Mouse (Mus musculus) olfactory bulb, adult 2 months (tissue): ENCODE results near the gene Tmem8b. TPM values are rescaled to one million over a fixed set of nuclear protein-coding genes. Genes with fewer than 3 reads are reported as not detected.

Experiments used
- H3K27ac ChIP-seq: fragments of 200-500 bp; 2 replicates; pipeline ENCODE4 v1.5.1; 2012; ENCODE audit warnings: low read depth, low read length; ENCODE audit not compliant: insufficient read depth
- H3K4me1 ChIP-seq: fragments of 200-500 bp; 2 replicates; pipeline ENCODE4 v1.6.1; 2012; ENCODE audit warnings: low read length; ENCODE audit not compliant: control insufficient read depth, insufficient read depth
- H3K4me3 ChIP-seq: fragments of 200-500 bp; 2 replicates; pipeline ENCODE4 v1.5.1; 2012; ENCODE audit warnings: mild to moderate bottlenecking, low read depth, low read length, moderate library complexity; ENCODE audit not compliant: insufficient read depth
- CTCF ChIP-seq: fragments of 200-500 bp; IDR thresholded peaks from 2 replicates; pipeline ENCODE4 v1.5.1; 2012; ENCODE audit warnings: low read depth, mild to moderate bottlenecking, low read length, moderate library complexity; ENCODE audit not compliant: insufficient read depth
- POLR2A ChIP-seq: fragments of 200-500 bp; IDR thresholded peaks from 2 replicates; pipeline ENCODE4 v1.6.1; 2012; ENCODE audit warnings: mild to moderate bottlenecking, low read depth, low read length, moderate library complexity; ENCODE audit not compliant: insufficient read depth
- WGBS: fragments of 180-500 bp; shearing (Covaris S2); methylation state at CpG from one replicate; pipeline ENCODE4 v1.1.7; 2018; 5-methylcytosine and 5-hydroxymethylcytosine counted together
- polyA plus RNA-seq: library from polyadenylated mRNA; stranded (reverse); fragments of >200 nt; gene quantifications from 2 replicates; pipeline ENCODE4 v1.2.4, GENCODE M21; 2012; ENCODE audit warnings: low replicate concordance; ENCODE audit not compliant: missing spikeins, insufficient read depth, insufficient read length

Gene Tmem8b
- polyA plus RNA-seq, 1 experiment = not detected

DNA sequence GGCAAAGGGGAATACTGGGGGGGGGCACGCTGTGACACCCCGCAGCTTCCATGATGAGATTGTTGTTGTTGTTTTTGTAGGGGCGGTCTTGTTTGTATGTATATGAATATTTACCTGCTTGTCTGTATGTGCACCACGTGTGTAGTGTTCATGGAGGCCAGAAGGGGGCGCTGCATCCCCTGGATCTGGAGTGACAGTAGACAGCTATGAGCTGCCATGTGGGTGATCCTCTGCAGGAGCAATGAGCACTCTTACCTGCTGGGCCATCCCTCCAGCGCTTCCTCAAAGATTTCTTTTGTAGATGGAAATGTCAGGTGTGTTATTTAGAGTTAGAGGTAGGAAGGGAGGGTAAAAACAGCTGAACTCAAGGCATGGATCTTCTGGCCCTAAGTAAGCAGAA is 34.7 kb downstream of the Tmem8b start:
- 81% methylated on average over 6 of the region's 6 CpGs for WGBS
- TF ChIP-seq POLR2A = no peak
- no peak for TF ChIP-seq CTCF
- Histone ChIP-seq H3K4me1 (no peaks in the 10 kb centered on the region; the same call in 1 of the 2 replicates), H3K27ac (no peak overlapping the region), H3K4me3 (no peak overlapping the region)

- 74% methylated on average over 8 of the region's 8 CpGs for WGBS
- Histone ChIP-seq H3K4me1 (no peaks in the 10 kb centered on the region; the same call in 1 of the 2 replicates), H3K27ac (no peak overlapping the region), H3K4me3 (no peak overlapping the region)
- no peak for TF ChIP-seq POLR2A
- no peak for TF ChIP-seq CTCF
These were observed 35.1 kb downstream of the Tmem8b start for GRCm38 (mm10) chr4:43703851-43704250.

- Histone ChIP-seq H3K27ac (no peak overlapping the region), H3K4me3 (no peak overlapping the region), H3K4me1 (no peaks in the 10 kb centered on the region; the same call in 1 of the 2 replicates)
- no peak for TF ChIP-seq CTCF
- TF ChIP-seq POLR2A = no peak
- WGBS = 89% methylated on average over 13 of the region's 13 CpGs
These were observed 37.2 kb downstream of the Tmem8b start for GRCm38 (mm10) chr4:43705991-43706390.

GRCm38 (mm10) chr4:43709869-43710268 is 41.1 kb downstream of the Tmem8b start, which contains the start of gene Olfr71:
Gene Olfr71 (minus strand): TSS chr4:43710255.
- no peak within 1 kb of the TSS for H3K27ac ChIP-seq
- no peak within 1 kb of the TSS for H3K4me3 ChIP-seq
- 57% methylated on average over 6 of the region's 6 CpGs for WGBS
- no peaks in the 10 kb centered on the region for H3K4me1 ChIP-seq
- TF ChIP-seq CTCF (no peak), POLR2A (no peak)

DNA sequence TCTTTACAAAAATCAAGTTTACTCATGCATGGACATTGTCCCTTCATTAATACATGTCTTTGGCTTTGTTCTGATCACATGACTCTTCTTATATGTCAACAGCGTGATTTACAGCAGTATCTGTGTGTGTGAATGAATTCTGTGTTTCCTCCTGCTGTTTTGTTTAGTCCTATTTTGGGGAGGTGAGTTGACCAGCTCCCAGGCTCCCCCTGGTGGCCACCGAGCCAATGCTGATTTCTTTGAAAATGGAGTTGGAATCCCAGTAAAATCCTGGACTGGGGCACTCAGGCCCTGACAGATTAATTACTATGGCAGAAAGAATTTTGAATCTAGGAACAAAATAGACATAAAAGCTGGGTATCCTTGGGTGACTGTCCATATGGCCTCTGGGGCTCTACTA is 43.0 kb downstream of the Tmem8b start:
- 7% methylated on average over 2 of the region's 2 CpGs for WGBS
- no peaks in the 10 kb centered on the region for H3K4me1 ChIP-seq
- TF ChIP-seq CTCF = peak; percentile 58; the same call in 1 of the 2 replicates
- no peak for TF ChIP-seq POLR2A
- no peak overlapping the region for H3K4me3 ChIP-seq
- no peak overlapping the region for H3K27ac ChIP-seq

GRCm38 (mm10) chr4:43713652-43714219 is 45.0 kb downstream of the Tmem8b start:
- Histone ChIP-seq H3K4me1 (no peaks in the 10 kb centered on the region), H3K27ac (no peak overlapping the region), H3K4me3 (no peak overlapping the region)
- 41% methylated on average over 7 of the region's 7 CpGs for WGBS
- no peak for TF ChIP-seq CTCF
- no peak for TF ChIP-seq POLR2A

- H3K4me1 ChIP-seq = no peaks in the 10 kb centered on the region
- no peak overlapping the region for H3K27ac ChIP-seq
- TF ChIP-seq POLR2A (no peak), CTCF (no peak)
- WGBS = 31% methylated on average over 16 of the region's 16 CpGs
- no peak overlapping the region for H3K4me3 ChIP-seq
These were observed 51.9 kb downstream of the Tmem8b start for GRCm38 (mm10) chr4:43720491-43721228.

DNA sequence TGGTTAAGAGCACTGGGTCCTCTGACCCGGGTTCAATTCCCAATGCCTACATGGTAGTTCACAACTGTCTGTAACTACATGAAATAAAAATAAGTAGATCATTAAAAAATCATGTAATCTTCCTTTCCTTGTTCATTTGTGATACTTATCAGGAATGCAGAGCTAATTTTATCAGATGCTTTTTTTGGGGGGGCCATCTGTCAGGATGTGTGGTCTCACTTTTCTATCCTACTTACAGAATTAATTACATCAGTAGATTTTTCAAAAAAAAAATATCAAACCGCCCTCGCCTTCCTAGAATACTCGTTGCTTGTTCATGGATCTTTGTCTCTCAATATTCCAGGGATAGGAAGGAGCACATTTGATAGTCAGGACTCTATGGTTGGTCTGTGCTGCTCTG is 53.4 kb downstream of the Tmem8b start:
- TF ChIP-seq POLR2A (no peak), CTCF (no peak)
- H3K4me1 ChIP-seq = peaks cover 2% of the 10 kb centered on the region
- WGBS = 87% methylated on average over 4 of the region's 4 CpGs
- no peak overlapping the region for H3K4me3 ChIP-seq
- H3K27ac ChIP-seq = no peak overlapping the region

DNA sequence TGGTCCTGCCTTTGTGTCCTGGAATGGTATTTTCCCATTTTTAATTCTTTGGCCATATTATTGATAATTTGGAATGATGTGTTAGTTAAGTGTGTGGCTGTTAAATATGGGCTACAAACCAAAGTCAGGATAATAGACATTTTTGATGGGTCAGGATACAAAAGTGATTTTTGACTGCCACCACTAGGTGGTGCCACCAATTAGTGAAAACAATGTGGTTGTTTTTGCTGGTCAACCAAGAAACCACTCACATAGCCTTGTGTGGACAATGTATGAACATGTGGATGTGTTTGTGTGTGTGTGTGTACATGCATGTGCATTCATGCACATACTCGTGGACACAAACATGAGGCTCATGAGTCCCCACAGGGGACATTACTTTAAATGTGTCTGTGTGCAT is 56.0 kb downstream of the Tmem8b start:
- Histone ChIP-seq H3K27ac (no peak overlapping the region), H3K4me3 (no peak overlapping the region), H3K4me1 (peaks cover 15% of the 10 kb centered on the region)
- WGBS = 57% methylated on average over 1 of the region's 1 CpGs
- TF ChIP-seq POLR2A = no peak
- TF ChIP-seq CTCF = no peak
